Mouse (Mus musculus) kidney, embryonic 16.5 days (tissue): ENCODE results near the gene Rwdd4a. TPM values are rescaled to one million over a fixed set of nuclear protein-coding genes. Genes with fewer than 3 reads are reported as not detected.

ENCODE experiments used
- ATAC-seq: fragments of 200-750 bp; cut with Nextera tagmentation; 2 replicates; pipeline ENCODE4 v1.8.0; 2017; ENCODE audit warnings: moderate TSS enrichment; ENCODE audit not compliant: low FRiP score, low TSS enrichment
- H3K27ac ChIP-seq: fragments of 300-500 bp; sonication (generic); 2 replicates; pipeline ENCODE4 v1.5.1; 2014; ENCODE audit warnings: low read length
- H3K27me3 ChIP-seq: fragments of 300-500 bp; sonication (generic); 2 replicates; pipeline ENCODE4 v1.6.1; 2014; ENCODE audit warnings: low read length, control low read depth, mixed read lengths; ENCODE audit not compliant: insufficient read depth
- H3K36me3 ChIP-seq: fragments of 300-500 bp; sonication (generic); 2 replicates; pipeline ENCODE4 v1.6.1; 2014; ENCODE audit warnings: low read length, control low read depth, mixed read lengths; ENCODE audit not compliant: insufficient read depth
- H3K4me1 ChIP-seq: fragments of 300-500 bp; sonication (generic); 2 replicates; pipeline ENCODE4 v1.6.1; 2014; ENCODE audit warnings: low read length, control low read depth, mixed read lengths; ENCODE audit not compliant: insufficient read depth
- H3K4me2 ChIP-seq: fragments of 300-500 bp; sonication (generic); replicated peaks from 2 replicates; pipeline ENCODE4 v1.6.1; 2014; ENCODE audit warnings: low read depth, low read length
- H3K4me3 ChIP-seq: fragments of 300-500 bp; sonication (generic); 2 replicates; pipeline ENCODE4 v1.5.1; 2014; ENCODE audit warnings: mild to moderate bottlenecking, low read length
- H3K9ac ChIP-seq: fragments of 300-500 bp; sonication (generic); replicated peaks from 2 replicates; pipeline ENCODE4 v1.6.1; 2014; ENCODE audit warnings: low read length
- H3K9me3 ChIP-seq: fragments of 300-500 bp; sonication (generic); 2 replicates; pipeline ENCODE4 v1.6.1; 2016; ENCODE audit warnings: low read length, control low read depth
- WGBS: fragments of 180-500 bp; shearing (Covaris S2); extraction: QIAGEN DNeasy Blood & Tissue Kit; methylation state at CpG from one replicate; pipeline ENCODE4 v1.1.7; 2014; 5-methylcytosine and 5-hydroxymethylcytosine counted together
- polyA plus RNA-seq: library from polyadenylated mRNA; unstranded; fragments of >200 nt; fragmentation: Nextera tagmentation; extraction: Ambion mirVana; gene quantifications from 2 replicates; pipeline ENCODE4 v1.2.1, GENCODE M21; 2015

The Rwdd4a gene
- polyA plus RNA-seq, result 38.2 and 38.6 TPM in 2 replicates

- H3K9ac ChIP-seq, result peak within 1 kb of the TSS; percentile 90
- WGBS, result under 1% methylated on average over 65 of the region's 65 CpGs
- H3K27me3 ChIP-seq, result no peaks in the 10 kb centered on the region
- peak within 1 kb of the TSS; percentile 92 for H3K4me3 ChIP-seq
- peaks cover 20% of the 10 kb centered on the region for H3K4me1 ChIP-seq
- peak within 1 kb of the TSS; percentile 92 for H3K4me2 ChIP-seq
- H3K27ac ChIP-seq, result peak within 1 kb of the TSS; percentile 87
- peaks cover 17% of the 10 kb centered on the region for H3K36me3 ChIP-seq
- ATAC-seq, result peak; percentile 100
- H3K9me3 ChIP-seq, result no peaks in the 10 kb centered on the region
Measured at GRCm38 (mm10) chr8:47533344-47534125, at the start of gene Rwdd4a, which contains the start of gene Trappc11. Rwdd4a (plus strand) TSS chr8:47533664. Trappc11 (minus strand) TSS chr8:47533470.

GRCm38 (mm10) chr8:47487231-47487630, 46.2 kb upstream of the Rwdd4a start:
- ATAC-seq, result no peak
- Histone ChIP-seq H3K9me3 (peaks cover 3% of the 10 kb centered on the region), H3K9ac (no peak overlapping the region), H3K27me3 (no peaks in the 10 kb centered on the region), H3K36me3 (peaks cover 34% of the 10 kb centered on the region), H3K4me2 (no peak overlapping the region), H3K4me3 (no peak overlapping the region), H3K4me1 (peaks cover 3% of the 10 kb centered on the region), H3K27ac (no peak overlapping the region)
- 92% methylated on average over 3 of the region's 3 CpGs for WGBS

GRCm38 (mm10) chr8:47493106-47493505, 40.4 kb upstream of the Rwdd4a start:
- WGBS, result 88% methylated on average over 12 of the region's 12 CpGs
- Histone ChIP-seq H3K9me3 (no peaks in the 10 kb centered on the region), H3K4me3 (no peak overlapping the region), H3K27ac (no peak overlapping the region), H3K9ac (no peak overlapping the region), H3K36me3 (peaks cover 33% of the 10 kb centered on the region), H3K4me2 (no peak overlapping the region), H3K27me3 (no peaks in the 10 kb centered on the region), H3K4me1 (peaks cover 13% of the 10 kb centered on the region; the same call in 1 of the 2 replicates)
- ATAC-seq, result no peak

GRCm38 (mm10) chr8:47494602-47495153, 38.8 kb upstream of the Rwdd4a start:
- peak overlapping the region; percentile 82 for H3K27ac ChIP-seq
- H3K36me3 ChIP-seq, result peaks cover 31% of the 10 kb centered on the region
- ATAC-seq, result peak; percentile 92
- no peak overlapping the region for H3K9ac ChIP-seq
- H3K4me3 ChIP-seq, result no peak overlapping the region
- H3K4me1 ChIP-seq, result peaks cover 13% of the 10 kb centered on the region; the same call in 1 of the 2 replicates
- WGBS, result 39% methylated on average over 12 of the region's 12 CpGs
- H3K9me3 ChIP-seq, result no peaks in the 10 kb centered on the region
- no peaks in the 10 kb centered on the region for H3K27me3 ChIP-seq
- no peak overlapping the region for H3K4me2 ChIP-seq

GRCm38 (mm10) chr8:47495428-47495827, 38.0 kb upstream of the Rwdd4a start:
- H3K27ac ChIP-seq, result peak overlapping the region; percentile 82
- no peak overlapping the region for H3K4me2 ChIP-seq
- H3K9ac ChIP-seq, result no peak overlapping the region
- H3K36me3 ChIP-seq, result peaks cover 29% of the 10 kb centered on the region
- H3K27me3 ChIP-seq, result no peaks in the 10 kb centered on the region
- no peak overlapping the region for H3K4me3 ChIP-seq
- no peak for ATAC-seq
- H3K4me1 ChIP-seq, result peaks cover 13% of the 10 kb centered on the region; the same call in 1 of the 2 replicates
- 76% methylated on average over 6 of the region's 6 CpGs for WGBS
- no peaks in the 10 kb centered on the region for H3K9me3 ChIP-seq

- Histone ChIP-seq H3K36me3 (peaks cover 50% of the 10 kb centered on the region), H3K9me3 (no peaks in the 10 kb centered on the region), H3K9ac (no peak overlapping the region), H3K4me1 (no peaks in the 10 kb centered on the region), H3K27me3 (no peaks in the 10 kb centered on the region), H3K4me2 (no peak overlapping the region), H3K27ac (no peak overlapping the region), H3K4me3 (no peak overlapping the region)
- 73% methylated on average over 2 of the region's 2 CpGs for WGBS
- no peak for ATAC-seq
Measured at GRCm38 (mm10) chr8:47501994-47502393, 31.5 kb upstream of the Rwdd4a start.

- no peak overlapping the region for H3K4me2 ChIP-seq
- ATAC-seq, result no peak
- no peaks in the 10 kb centered on the region for H3K4me1 ChIP-seq
- no peak overlapping the region for H3K9ac ChIP-seq
- no peak overlapping the region for H3K27ac ChIP-seq
- H3K4me3 ChIP-seq, result no peak overlapping the region
- H3K36me3 ChIP-seq, result peaks cover 54% of the 10 kb centered on the region
- H3K9me3 ChIP-seq, result no peaks in the 10 kb centered on the region
- H3K27me3 ChIP-seq, result no peaks in the 10 kb centered on the region
- WGBS, result 93% methylated on average over 13 of the region's 13 CpGs
Measured at GRCm38 (mm10) chr8:47502546-47502945, 30.9 kb upstream of the Rwdd4a start.

- no peaks in the 10 kb centered on the region for H3K9me3 ChIP-seq
- H3K4me3 ChIP-seq, result no peak overlapping the region
- 94% methylated on average over 12 of the region's 12 CpGs for WGBS
- no peak overlapping the region for H3K4me2 ChIP-seq
- no peak overlapping the region for H3K9ac ChIP-seq
- H3K4me1 ChIP-seq, result no peaks in the 10 kb centered on the region
- H3K27ac ChIP-seq, result no peak overlapping the region
- H3K27me3 ChIP-seq, result no peaks in the 10 kb centered on the region
- peaks cover 63% of the 10 kb centered on the region for H3K36me3 ChIP-seq
- ATAC-seq, result no peak
Measured at GRCm38 (mm10) chr8:47505431-47505830, 28.0 kb upstream of the Rwdd4a start.

GRCm38 (mm10) chr8:47510930-47511329, 22.5 kb upstream of the Rwdd4a start:
- Histone ChIP-seq H3K9ac (no peak overlapping the region), H3K4me3 (no peak overlapping the region), H3K27me3 (no peaks in the 10 kb centered on the region), H3K4me1 (no peaks in the 10 kb centered on the region), H3K9me3 (no peaks in the 10 kb centered on the region), H3K27ac (no peak overlapping the region), H3K36me3 (peaks cover 56% of the 10 kb centered on the region), H3K4me2 (no peak overlapping the region)
- no peak for ATAC-seq
- WGBS, result 88% methylated on average over 9 of the region's 9 CpGs

GRCm38 (mm10) chr8:47513601-47514000, 19.9 kb upstream of the Rwdd4a start:
- Histone ChIP-seq H3K4me1 (no peaks in the 10 kb centered on the region), H3K4me2 (no peak overlapping the region), H3K27me3 (no peaks in the 10 kb centered on the region), H3K4me3 (no peak overlapping the region), H3K27ac (no peak overlapping the region), H3K9ac (no peak overlapping the region), H3K9me3 (no peaks in the 10 kb centered on the region), H3K36me3 (peaks cover 49% of the 10 kb centered on the region)
- ATAC-seq, result no peak
- WGBS, result 95% methylated on average over 15 of the region's 15 CpGs
